36 mouse cellular contexts compared by ENCODE assay signal in genomic region chr17:32577496-32578186, GRCm38 (mm10). TPM values are rescaled to one million over a fixed set of nuclear protein-coding genes. Genes with fewer than 3 reads are reported as not detected.
DNase-seq lines count a peak whose midpoint lies in the region; ATAC-seq and TF ChIP-seq lines count a peak whose summit lies in the region.
"Had no signal": no experiment of that assay in that cellular context is flagged by ENCODE, and none has a peak within 500 bp of the region (broad histone marks: within the 10 kb centered on the region; RNA-seq: fewer than 3 reads in every experiment).

No protein-coding gene starts in this region.

- no peak overlapping the region for H3K4me3 ChIP-seq in lung, postnatal 0 days (ENCODE audit: low read depth, low read length)
- H3K4me3 ChIP-seq in stomach, embryonic 14.5 days (ENCODE audit: low read depth, low read length): no peak overlapping the region
- H3K4me3 ChIP-seq in embryonic facial prominence, embryonic 10.5 days: no peak overlapping the region
- no peak overlapping the region for H3K4me3 ChIP-seq in midbrain, embryonic 16.5 days (ENCODE audit: low read depth, low read length)
- H3K4me3 ChIP-seq: embryonic facial prominence, embryonic 12.5 days; forebrain, embryonic 15.5 days; gastrocnemius, adult 2 months; heart, adult 2 months; heart, embryonic 12.5 days; limb, embryonic 13.5 days; midbrain, embryonic 10.5 days; midbrain, embryonic 15.5 days had no signal

- WGBS in lung, postnatal 0 days: 40% methylated on average over 7 of the region's 7 CpGs
- 44% methylated on average over 7 of the region's 7 CpGs for WGBS in stomach, embryonic 14.5 days
- 61% methylated on average over 7 of the region's 7 CpGs for WGBS in embryonic facial prominence, embryonic 10.5 days
- 65% methylated on average over 7 of the region's 7 CpGs for WGBS in midbrain, embryonic 16.5 days

- intact Hi-C loops in heart, postnatal 25 days (cut with DNase I): no loop called here

- H3K4me2 ChIP-seq in lung, postnatal 0 days (replicated peaks; ENCODE audit: low read depth, low read length): no peak overlapping the region
- no peak overlapping the region for H3K4me2 ChIP-seq in stomach, embryonic 14.5 days (replicated peaks; ENCODE audit: low read depth, low read length)
- no peak overlapping the region for H3K4me2 ChIP-seq in midbrain, embryonic 16.5 days (ENCODE audit: low read length)
- H3K4me2 ChIP-seq: embryonic facial prominence, embryonic 12.5 days; forebrain, embryonic 15.5 days; heart, embryonic 12.5 days; hindbrain, embryonic 14.5 days; limb, embryonic 13.5 days; liver, embryonic 11.5 days; midbrain, embryonic 15.5 days had no signal

- H3K36me3 ChIP-seq in lung, postnatal 0 days (ENCODE audit: insufficient read depth, low read length): no peaks in the 10 kb centered on the region
- H3K36me3 ChIP-seq in stomach, embryonic 14.5 days (ENCODE audit: control insufficient read depth, insufficient read depth, low read length): no peaks in the 10 kb centered on the region
- H3K36me3 ChIP-seq in embryonic facial prominence, embryonic 10.5 days (replicated peaks): no peaks in the 10 kb centered on the region
- H3K36me3 ChIP-seq in midbrain, embryonic 16.5 days (ENCODE audit: control insufficient read depth, insufficient read depth, low read length): no peaks in the 10 kb centered on the region
- H3K36me3 ChIP-seq: embryonic facial prominence, embryonic 12.5 days; forebrain, embryonic 15.5 days; G1E; heart, embryonic 12.5 days; limb, embryonic 13.5 days; midbrain, embryonic 10.5 days; midbrain, embryonic 15.5 days had no signal

- H3K9ac ChIP-seq in lung, postnatal 0 days (replicated peaks; ENCODE audit: low read depth): no peak overlapping the region
- H3K9ac ChIP-seq in stomach, embryonic 14.5 days (replicated peaks; ENCODE audit: low read depth, low read length): no peak overlapping the region
- no peak overlapping the region for H3K9ac ChIP-seq in midbrain, embryonic 16.5 days (ENCODE audit: low read depth, low read length)
- H3K9ac ChIP-seq: embryonic facial prominence, embryonic 12.5 days; forebrain, embryonic 15.5 days; heart, embryonic 12.5 days; hindbrain, embryonic 14.5 days; limb, embryonic 13.5 days; midbrain, embryonic 15.5 days had no signal

- H3K4me1 ChIP-seq in lung, postnatal 0 days (ENCODE audit: insufficient read depth, low read depth, low read length): no peaks in the 10 kb centered on the region
- H3K4me1 ChIP-seq in stomach, embryonic 14.5 days (ENCODE audit: control insufficient read depth, insufficient read depth, low read length): no peaks in the 10 kb centered on the region
- peaks cover 2% of the 10 kb centered on the region; the same call in 1 of the 2 replicates for H3K4me1 ChIP-seq in embryonic facial prominence, embryonic 10.5 days
- H3K4me1 ChIP-seq in midbrain, embryonic 16.5 days (ENCODE audit: control insufficient read depth, insufficient read depth, low read length): no peaks in the 10 kb centered on the region
- H3K4me1 ChIP-seq: embryonic facial prominence, embryonic 12.5 days; forebrain, embryonic 15.5 days; heart, embryonic 12.5 days; limb, embryonic 13.5 days; midbrain, embryonic 10.5 days; midbrain, embryonic 15.5 days had no signal

- H3K27ac ChIP-seq in lung, postnatal 0 days (ENCODE audit: low read length): no peak overlapping the region
- H3K27ac ChIP-seq in stomach, embryonic 14.5 days (ENCODE audit: low read length): no peak overlapping the region
- no peak overlapping the region for H3K27ac ChIP-seq in embryonic facial prominence, embryonic 10.5 days (replicated peaks)
- H3K27ac ChIP-seq in midbrain, embryonic 16.5 days (ENCODE audit: low read length): no peak overlapping the region
- H3K27ac ChIP-seq: embryonic facial prominence, embryonic 12.5 days; forebrain, embryonic 15.5 days; gastrocnemius, adult 2 months; heart, adult 2 months; hindbrain, embryonic 14.5 days; limb, embryonic 13.5 days; midbrain, embryonic 10.5 days; midbrain, embryonic 15.5 days had no signal

- no peak for TF ChIP-seq CTCF in lung, postnatal 0 days (IDR thresholded peaks at IDR 0.05)

- H3K9me3 ChIP-seq in lung, postnatal 0 days (ENCODE audit: low read length): no peaks in the 10 kb centered on the region
- H3K9me3 ChIP-seq in stomach, embryonic 14.5 days (ENCODE audit: control insufficient read depth, low read depth, low read length): no peaks in the 10 kb centered on the region
- H3K9me3 ChIP-seq in embryonic facial prominence, embryonic 10.5 days: 0 out of 2 replicates have a peak, but pooled peaks cover 5% of the 10 kb centered on the region
- no peaks in the 10 kb centered on the region for H3K9me3 ChIP-seq in midbrain, embryonic 16.5 days (replicated peaks; ENCODE audit: control insufficient read depth, low read length, poor library complexity, severe bottlenecking)
- H3K9me3 ChIP-seq: forebrain, embryonic 15.5 days; G1E; limb, embryonic 13.5 days; midbrain, embryonic 10.5 days; midbrain, embryonic 15.5 days had no signal

- H3K27me3 ChIP-seq in lung, postnatal 0 days (replicated peaks; ENCODE audit: insufficient read depth, low read length): no peaks in the 10 kb centered on the region
- H3K27me3 ChIP-seq in stomach, embryonic 14.5 days (ENCODE audit: control insufficient read depth, insufficient read depth, low read length): no peaks in the 10 kb centered on the region
- no peaks in the 10 kb centered on the region for H3K27me3 ChIP-seq in embryonic facial prominence, embryonic 10.5 days (replicated peaks; ENCODE audit: low read depth, poor library complexity, severe bottlenecking)
- no peaks in the 10 kb centered on the region for H3K27me3 ChIP-seq in midbrain, embryonic 16.5 days (ENCODE audit: control insufficient read depth, insufficient read depth, low read depth, low read length)
- H3K27me3 ChIP-seq: embryonic facial prominence, embryonic 12.5 days; forebrain, embryonic 15.5 days; heart, embryonic 12.5 days; limb, embryonic 13.5 days; midbrain, embryonic 15.5 days had no signal

- no peak for ATAC-seq in lung, postnatal 0 days
- ATAC-seq in stomach, embryonic 14.5 days (ENCODE audit: insufficient number of reproducible peaks, insufficient read depth, low FRiP score, low read depth): peak; percentile 56
- no peak for ATAC-seq in midbrain, embryonic 16.5 days
- ATAC-seq: forebrain, embryonic 15.5 days; midbrain, embryonic 15.5 days had no signal

- DNase-seq in heart, adult 11 months: peak; percentile 87
- DNase-seq in heart, postnatal 25 days (ENCODE audit: low spot score): no peak
- DNase-seq in lung, postnatal 0 days (ENCODE audit: low spot score): peak; percentile 9
- no peak for DNase-seq in lung, postnatal 4 days
- no peak for DNase-seq in embryonic facial prominence, embryonic 10.5 days (ENCODE audit: low spot score)
- DNase-seq: adrenal gland, adult 8-10 months; cerebellum, adult 9-10 months; cerebellum, postnatal 36 days; gastrocnemius, adult 2 months; gastrocnemius, postnatal 36 days; heart, adult 2 months; kidney, adult 9 months; kidney, postnatal 25 days; right cerebral cortex, postnatal 4 days; thymus, postnatal 14 days had no signal

- TF ChIP-seq EP300 in lung, postnatal 0 days (IDR thresholded peaks at IDR 0.05): no peak

RNA-seq across cellular contexts. Expression of gene Cyp4f16, which starts 41.3 kb away (rescaled TPM):
- 1 to 10 TPM; 6.3 to 6.4 TPM for total RNA-seq in heart, postnatal 25 days (2021)
- 19.5 and 19.7 TPM in 2 replicates for polyA plus RNA-seq in lung, postnatal 0 days (2015; fragmentation: Nextera tagmentation; extraction: Ambion mirVana)
- polyA plus RNA-seq in stomach, embryonic 14.5 days (2014; fragmentation: Nextera tagmentation; extraction: Ambion mirVana): 19.9 and 21.6 TPM in 2 replicates
- 14.0 and 17.0 TPM in 2 replicates for polyA plus RNA-seq in embryonic facial prominence, embryonic 10.5 days (2016; fragmentation: Nextera tagmentation; extraction: Ambion mirVana)
- 12.9 and 15.9 TPM in 2 replicates for polyA plus RNA-seq in midbrain, embryonic 16.5 days (2015; fragmentation: Nextera tagmentation; extraction: Ambion mirVana)
- polyA plus RNA-seq: G1E had no signal

RNA-seq across cellular contexts. Expression of gene Cyp4f37, which starts 43.5 kb away (rescaled TPM):
- not detected for total RNA-seq in heart, postnatal 25 days (2021)
- polyA plus RNA-seq in lung, postnatal 0 days (2015; fragmentation: Nextera tagmentation; extraction: Ambion mirVana): not detected in 2 replicates
- polyA plus RNA-seq in stomach, embryonic 14.5 days (2014; fragmentation: Nextera tagmentation; extraction: Ambion mirVana): not detected in 2 replicates
- not detected in 2 replicates for polyA plus RNA-seq in embryonic facial prominence, embryonic 10.5 days (2016; fragmentation: Nextera tagmentation; extraction: Ambion mirVana)
- not detected in 2 replicates for polyA plus RNA-seq in midbrain, embryonic 16.5 days (2015; fragmentation: Nextera tagmentation; extraction: Ambion mirVana)
- total RNA-seq: adrenal gland, adult 8-10 months; gastrocnemius, adult 2 months; gastrocnemius, postnatal 36 days; heart, adult 2 months; hematopoietic stem cell, adult 5-6 weeks; layer of hippocampus, adult 8-10 months; layer of hippocampus, postnatal 25 days; left cerebral cortex, adult 8-10 months; left cerebral cortex, postnatal 36 days; megakaryocyte progenitor cell, adult 5-6 weeks had no signal
- polyA plus RNA-seq: embryonic facial prominence, embryonic 12.5 days; forebrain, embryonic 15.5 days; frontal cortex, adult 2 months; G1E; heart, adult 2 months; heart, embryonic 12.5 days; heart, postnatal 0 days; limb, embryonic 13.5 days; liver, embryonic 11.5 days; liver, embryonic 16.5 days; neural tube, embryonic 11.5 days had no signal

Comparison
In these comparisons a context has a peak if more than half of its experiments do, and no peak if none do; other contexts are left out.
1. DNase-seq: peak in heart, adult 11 months (single experiment) and lung, postnatal 0 days (single experiment); none in heart, postnatal 25 days (single experiment), lung, postnatal 4 days (0 of 2) and embryonic facial prominence, embryonic 10.5 days (single experiment).